ENCODE assay signal across 8 mouse cellular contexts in the genomic region with DNA sequence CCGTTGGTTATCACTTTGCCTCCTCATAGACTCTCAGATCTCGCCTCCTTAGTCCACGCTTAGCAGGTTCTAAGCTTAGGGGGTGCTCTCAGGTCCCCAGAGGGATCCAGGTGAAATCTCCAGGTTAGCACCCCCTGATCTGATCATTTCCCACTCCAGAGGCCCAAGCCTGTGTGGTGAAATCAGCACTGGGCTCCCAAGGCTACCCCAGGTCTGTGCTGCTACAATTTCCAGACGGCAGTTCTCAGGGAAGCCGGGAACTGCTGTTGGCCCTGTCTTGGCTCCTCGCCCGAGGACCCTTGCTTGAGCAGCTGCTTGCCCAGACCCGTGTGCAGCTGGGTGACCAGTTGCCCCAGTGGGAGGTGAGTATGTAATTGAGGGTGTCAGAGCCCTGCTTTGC. TPM values are rescaled to one million over a fixed set of nuclear protein-coding genes. Genes with fewer than 3 reads are reported as not detected.
A peak's percentile ranks its signal among the peaks of the same experiment; 100 is the strongest.
DNase-seq lines count a peak whose midpoint lies in the region; ATAC-seq and TF ChIP-seq lines count a peak whose summit lies in the region.

No protein-coding gene starts in this region.

- peak overlapping the region; percentile 71 for H3K9ac ChIP-seq in ES-Bruce4 (ENCODE audit: low read depth, poor library complexity, severe bottlenecking)
- H3K9ac ChIP-seq in heart, embryonic 14.5 days (ENCODE audit: low read length): peak overlapping the region; percentile 71
- peak overlapping the region; percentile 76 for H3K9ac ChIP-seq in liver, postnatal 0 days (replicated peaks)

- ATAC-seq in heart, embryonic 14.5 days (ENCODE audit: insufficient number of reproducible peaks, insufficient read depth, low FRiP score, low read depth): no peak
- ATAC-seq in liver, postnatal 0 days: no peak
- no peak for ATAC-seq in granulocyte monocyte progenitor cell, adult 5-6 weeks (replicated peaks; ENCODE audit: poor library complexity, severe bottlenecking)

- peaks cover 3% of the 10 kb centered on the region; the same call in 1 of the 2 replicates for H3K36me3 ChIP-seq in ES-Bruce4 (ENCODE audit: control insufficient read depth, insufficient read depth, low read length, poor library complexity, severe bottlenecking)
- H3K36me3 ChIP-seq in heart, embryonic 14.5 days (ENCODE audit: control insufficient read depth, insufficient read depth, low read length): peaks cover 10% of the 10 kb centered on the region; the same call in 1 of the 2 replicates
- no peaks in the 10 kb centered on the region for H3K36me3 ChIP-seq in liver, postnatal 0 days (replicated peaks; ENCODE audit: insufficient read depth, low read length)

- no peaks in the 10 kb centered on the region for H3K9me3 ChIP-seq in ES-Bruce4 (replicated peaks; ENCODE audit: control insufficient read depth, insufficient read depth, low read length, poor library complexity, severe bottlenecking)
- H3K9me3 ChIP-seq in heart, embryonic 14.5 days (ENCODE audit: control insufficient read depth, low read length): no peaks in the 10 kb centered on the region
- H3K9me3 ChIP-seq in liver, postnatal 0 days (ENCODE audit: low read length): no peaks in the 10 kb centered on the region

- peak; percentile 45 for DNase-seq in gastrocnemius, adult 2 months
- DNase-seq in gastrocnemius, postnatal 4 days (ENCODE audit: low spot score in 2 of 2): no peak
- peak; percentile 24 for DNase-seq in liver, postnatal 0 days
- DNase-seq in urinary bladder, postnatal 10 days (ENCODE audit: low spot score): no peak
- no peak for DNase-seq in embryo, embryonic 10.5 days (ENCODE audit: low spot score)

- no peak for TF ChIP-seq POLR2A in ES-Bruce4 (IDR thresholded peaks at IDR 0.05; ENCODE audit: insufficient read depth, low read length)

- H3K4me1 ChIP-seq in ES-Bruce4 (ENCODE audit: control insufficient read depth, insufficient read depth, low read length): peaks cover 2% of the 10 kb centered on the region
- H3K4me1 ChIP-seq in heart, embryonic 14.5 days (ENCODE audit: control insufficient read depth in 2 of 2, insufficient read depth in 2 of 2, low read length in 2 of 2): peaks cover 17 to 21% of the 10 kb centered on the region in 2 experiments
- H3K4me1 ChIP-seq in liver, postnatal 0 days (ENCODE audit: insufficient read depth): peaks cover 26% of the 10 kb centered on the region

- peak overlapping the region; percentile 81 for H3K4me2 ChIP-seq in heart, embryonic 14.5 days (ENCODE audit: low read length)
- H3K4me2 ChIP-seq in liver, postnatal 0 days (ENCODE audit: low read depth, low read length): peak overlapping the region; percentile 96

- no peak overlapping the region for H3K27ac ChIP-seq in gastrocnemius, adult 2 months
- H3K27ac ChIP-seq in ES-Bruce4 (ENCODE audit: insufficient read depth, low read length): peak overlapping the region; percentile 87
- H3K27ac ChIP-seq in heart, embryonic 14.5 days (replicated peaks in 1 of 2; ENCODE audit: control insufficient read depth in 1 of 2, insufficient read depth in 1 of 2, low read depth in 2 of 2, low read length in 2 of 2): no peak overlapping the region
- no peak overlapping the region for H3K27ac ChIP-seq in liver, postnatal 0 days (ENCODE audit: low read depth)

- H3K27me3 ChIP-seq in ES-Bruce4 (ENCODE audit: control insufficient read depth, insufficient read depth, low read length, poor library complexity, severe bottlenecking): no peaks in the 10 kb centered on the region
- no peaks in the 10 kb centered on the region for H3K27me3 ChIP-seq in heart, embryonic 14.5 days (ENCODE audit: control insufficient read depth, insufficient read depth, low read length)
- H3K27me3 ChIP-seq in liver, postnatal 0 days (ENCODE audit: insufficient read depth, low read length): 0 out of 2 replicates have a peak, but pooled peaks cover 1% of the 10 kb centered on the region

- WGBS in heart, embryonic 14.5 days: 45% methylated on average over 8 of the region's 8 CpGs
- WGBS in liver, postnatal 0 days (ENCODE audit: insufficient replicate concordance): 52% methylated on average over 8 of the region's 8 CpGs

- intact Hi-C loops in gastrocnemius, adult 2 months (cut with DNase I): no loop called here

- no peak for TF ChIP-seq EP300 in ES-Bruce4 (IDR thresholded peaks at IDR 0.05; ENCODE audit: insufficient read depth, low read depth, low read length)
- TF ChIP-seq EP300 in liver, postnatal 0 days (IDR thresholded peaks at IDR 0.05; ENCODE audit: low read depth): no peak

- no peak for TF ChIP-seq CTCF in gastrocnemius, adult 2 months (IDR thresholded peaks at IDR 0.05)
- TF ChIP-seq CTCF in ES-Bruce4 (IDR thresholded peaks at IDR 0.05; ENCODE audit: low read depth, low read length): no peak
- no peak for TF ChIP-seq CTCF in liver, postnatal 0 days (IDR thresholded peaks at IDR 0.05; ENCODE audit: low read depth)

- no peak overlapping the region for H3K4me3 ChIP-seq in gastrocnemius, adult 2 months
- peak overlapping the region; percentile 86 for H3K4me3 ChIP-seq in ES-Bruce4 (ENCODE audit: low read depth, low read length)
- peak overlapping the region; percentile 61 to 70 for H3K4me3 ChIP-seq in heart, embryonic 14.5 days (ENCODE audit: control insufficient read depth in 1 of 2, insufficient read depth in 1 of 2, low read depth in 1 of 2, low read length in 2 of 2)
- H3K4me3 ChIP-seq in liver, postnatal 0 days (ENCODE audit: low read depth, low read length): peak overlapping the region; percentile 79

RNA-seq across cellular contexts. Expression of gene Tedc1, which starts 0.8 kb away (rescaled TPM):
- not detected for total RNA-seq in gastrocnemius, adult 2 months (2021)
- total RNA-seq in gastrocnemius, postnatal 4 days (2021): 1 to 10 TPM; 6.4 TPM
- 24.5 and 38.2 TPM in 2 replicates for polyA plus RNA-seq in ES-Bruce4 (2011; ENCODE audit: insufficient read depth, insufficient read length, low read depth, missing spikeins)
- 13.3 and 17.5 TPM in 2 replicates for polyA plus RNA-seq in heart, embryonic 14.5 days (2014; fragmentation: Nextera tagmentation; extraction: Ambion mirVana)
- 3.9 and 4.6 TPM in 2 replicates for polyA plus RNA-seq in liver, postnatal 0 days (2015; fragmentation: Nextera tagmentation; extraction: Ambion mirVana)
- 6.5 and 11.1 TPM in 2 replicates for total RNA-seq in granulocyte monocyte progenitor cell, adult 5-6 weeks (2014; fragmentation: Nextera tagmentation)
- total RNA-seq in granulocyte monocyte progenitor cell, adult 5-6 weeks (2017): 6.1 and 22.6 TPM in 2 replicates

RNA-seq across cellular contexts. Expression of gene Crip1, which starts 10.9 kb away (rescaled TPM):
- total RNA-seq in gastrocnemius, adult 2 months (2021): 100 to 1,000 TPM in 1 of 2 experiments, 10 to 100 TPM in 1; 71.2 to 113 TPM
- 100 to 1,000 TPM; 331 to 336 TPM for total RNA-seq in gastrocnemius, postnatal 4 days (2021)
- 78.5 and 79.5 TPM in 2 replicates for polyA plus RNA-seq in ES-Bruce4 (2011; ENCODE audit: insufficient read depth, insufficient read length, low read depth, missing spikeins)
- polyA plus RNA-seq in heart, embryonic 14.5 days (2014; fragmentation: Nextera tagmentation; extraction: Ambion mirVana): 586 and 589 TPM in 2 replicates
- 174 and 181 TPM in 2 replicates for polyA plus RNA-seq in liver, postnatal 0 days (2015; fragmentation: Nextera tagmentation; extraction: Ambion mirVana)
- 161 and 242 TPM in 2 replicates for total RNA-seq in granulocyte monocyte progenitor cell, adult 5-6 weeks (2014; fragmentation: Nextera tagmentation)
- total RNA-seq in granulocyte monocyte progenitor cell, adult 5-6 weeks (2017): 84.6 and 103 TPM in 2 replicates

RNA-seq across cellular contexts. Expression of gene Crip2, which starts 17.0 kb away (rescaled TPM):
- total RNA-seq in gastrocnemius, adult 2 months (2021): 10 to 100 TPM; 32.4 to 41.1 TPM
- total RNA-seq in gastrocnemius, postnatal 4 days (2021): 100 to 1,000 TPM; 141 to 153 TPM
- 87.1 and 96.6 TPM in 2 replicates for polyA plus RNA-seq in ES-Bruce4 (2011; ENCODE audit: insufficient read depth, insufficient read length, low read depth, missing spikeins)
- 1,706 and 1,786 TPM in 2 replicates for polyA plus RNA-seq in heart, embryonic 14.5 days (2014; fragmentation: Nextera tagmentation; extraction: Ambion mirVana)
- polyA plus RNA-seq in liver, postnatal 0 days (2015; fragmentation: Nextera tagmentation; extraction: Ambion mirVana): 65.1 and 67.4 TPM in 2 replicates
- not detected in 2 replicates for total RNA-seq in granulocyte monocyte progenitor cell, adult 5-6 weeks (2014; fragmentation: Nextera tagmentation)
- total RNA-seq in granulocyte monocyte progenitor cell, adult 5-6 weeks (2017): 0.46 TPM in 1 of 2 replicates, not detected in the other

RNA-seq across cellular contexts. Expression of gene Tmem121, which starts 28.7 kb away (rescaled TPM):
- not detected for total RNA-seq in gastrocnemius, adult 2 months (2021)
- 1 to 10 TPM; 2.5 to 3.4 TPM for total RNA-seq in gastrocnemius, postnatal 4 days (2021)
- polyA plus RNA-seq in ES-Bruce4 (2011; ENCODE audit: insufficient read depth, insufficient read length, low read depth, missing spikeins): 4.8 and 5.2 TPM in 2 replicates
- polyA plus RNA-seq in heart, embryonic 14.5 days (2014; fragmentation: Nextera tagmentation; extraction: Ambion mirVana): 1.1 and 1.2 TPM in 2 replicates
- polyA plus RNA-seq in liver, postnatal 0 days (2015; fragmentation: Nextera tagmentation; extraction: Ambion mirVana): 0.20 and 0.21 TPM in 2 replicates
- 0.17 TPM in 1 of 2 replicates, not detected in the other for total RNA-seq in granulocyte monocyte progenitor cell, adult 5-6 weeks (2014; fragmentation: Nextera tagmentation)
- not detected in 2 replicates for total RNA-seq in granulocyte monocyte progenitor cell, adult 5-6 weeks (2017)

RNA-seq across cellular contexts. Expression of gene Mta1, which starts 58.9 kb away (rescaled TPM):
- total RNA-seq in gastrocnemius, adult 2 months (2021): 10 to 100 TPM; 36.2 to 41.5 TPM
- total RNA-seq in gastrocnemius, postnatal 4 days (2021): 10 to 100 TPM; 68.8 to 71.8 TPM
- 100 and 108 TPM in 2 replicates for polyA plus RNA-seq in ES-Bruce4 (2011; ENCODE audit: insufficient read depth, insufficient read length, low read depth, missing spikeins)
- polyA plus RNA-seq in heart, embryonic 14.5 days (2014; fragmentation: Nextera tagmentation; extraction: Ambion mirVana): 14.6 and 15.5 TPM in 2 replicates
- polyA plus RNA-seq in liver, postnatal 0 days (2015; fragmentation: Nextera tagmentation; extraction: Ambion mirVana): 3.6 and 3.9 TPM in 2 replicates
- 73.6 and 85.1 TPM in 2 replicates for total RNA-seq in granulocyte monocyte progenitor cell, adult 5-6 weeks (2014; fragmentation: Nextera tagmentation)
- 21.0 and 27.6 TPM in 2 replicates for total RNA-seq in granulocyte monocyte progenitor cell, adult 5-6 weeks (2017)

Comparison
In these comparisons a context has a peak if more than half of its experiments do, and no peak if none do; other contexts are left out.
1. DNase-seq: peak in gastrocnemius, adult 2 months (single experiment) and liver, postnatal 0 days (single experiment); none in gastrocnemius, postnatal 4 days (0 of 2), urinary bladder, postnatal 10 days (single experiment) and embryo, embryonic 10.5 days (single experiment).
2. RNA of gene Tedc1, which starts 0.8 kb away (total RNA-seq): 6.1 to 22.6 TPM in granulocyte monocyte progenitor cell, adult 5-6 weeks and 6.4 TPM in gastrocnemius, postnatal 4 days; not detected in gastrocnemius, adult 2 months; every median in the first group is over 4 times any median in the second.
3. RNA of gene Crip2, which starts 17.0 kb away (total RNA-seq): 141 to 153 TPM in gastrocnemius, postnatal 4 days and 32.4 to 41.1 TPM in gastrocnemius, adult 2 months; 0.46 TPM in granulocyte monocyte progenitor cell, adult 5-6 weeks; every median in the first group is over 10 times any median in the second.
4. Peak in every context shown above with its lines, with median percentiles within 50 percentile points of each other: H3K9ac ChIP-seq.